Mouse (Mus musculus) hindbrain, embryonic 15.5 days (tissue): ENCODE data around the gene Krt6b. TPM values are rescaled to one million over a fixed set of nuclear protein-coding genes. Genes with fewer than 3 reads are reported as not detected.

ENCODE experiments used
- ATAC-seq: fragments of 200-750 bp; cut with Nextera tagmentation; 2 replicates; pipeline ENCODE4 v1.8.0; 2017; ENCODE audit warnings: low read depth, moderate number of reproducible peaks, moderate TSS enrichment; ENCODE audit not compliant: low FRiP score
- H3K27ac ChIP-seq: fragments of 300-500 bp; sonication (generic); replicated peaks from 2 replicates; pipeline ENCODE4 v1.5.1; 2015; ENCODE audit warnings: mild to moderate bottlenecking, inconsistent platforms
- H3K27me3 ChIP-seq: fragments of 300-500 bp; sonication (generic); 2 replicates; pipeline ENCODE4 v1.6.1; 2015; ENCODE audit warnings: control low read depth, inconsistent platforms
- H3K36me3 ChIP-seq: fragments of 300-500 bp; sonication (generic); 2 replicates; pipeline ENCODE4 v1.6.1; 2015; ENCODE audit warnings: control low read depth, inconsistent platforms
- H3K4me1 ChIP-seq: fragments of 300-500 bp; sonication (generic); replicated peaks from 2 replicates; pipeline ENCODE4 v1.6.1; 2015; ENCODE audit warnings: control low read depth, inconsistent platforms
- H3K4me2 ChIP-seq: fragments of 300-500 bp; sonication (generic); 2 replicates; pipeline ENCODE4 v1.6.1; 2015; ENCODE audit warnings: moderate library complexity, mild to moderate bottlenecking, inconsistent platforms
- H3K4me3 ChIP-seq: fragments of 300-500 bp; sonication (generic); 2 replicates; pipeline ENCODE4 v1.5.1; 2015; ENCODE audit warnings: mild to moderate bottlenecking, inconsistent platforms
- H3K9ac ChIP-seq: fragments of 300-500 bp; sonication (generic); 2 replicates; pipeline ENCODE4 v1.6.1; 2015; ENCODE audit warnings: inconsistent platforms
- H3K9me3 ChIP-seq: fragments of 300-500 bp; sonication (generic); 2 replicates; pipeline ENCODE4 v1.6.1; 2016; ENCODE audit warnings: control low read depth, inconsistent platforms
- WGBS: fragments of 180-500 bp; shearing (Covaris S2); methylation state at CpG from one replicate; pipeline ENCODE4 v1.1.7; 2015; 5-methylcytosine and 5-hydroxymethylcytosine counted together
- polyA plus RNA-seq: library from polyadenylated mRNA; unstranded; fragments of >200 nt; fragmentation: Nextera tagmentation; extraction: Ambion mirVana; gene quantifications from 2 replicates; pipeline ENCODE4 v1.2.1, GENCODE M21; 2015

The Krt6b gene
- not detected in 2 replicates for polyA plus RNA-seq

GRCm38 (mm10) chr15:101680187-101680586 lies at the start of gene Krt6b:
Gene Krt6b, minus strand, starts transcription at chr15:101680287.
- no peak within 1 kb of the TSS for H3K4me2 ChIP-seq
- ATAC-seq: no peak
- H3K9me3 ChIP-seq: no peaks in the 10 kb centered on the region
- H3K27ac ChIP-seq: no peak within 1 kb of the TSS
- H3K4me3 ChIP-seq: no peak within 1 kb of the TSS
- H3K4me1 ChIP-seq: no peaks in the 10 kb centered on the region
- no peaks in the 10 kb centered on the region for H3K27me3 ChIP-seq
- WGBS: 93% methylated on average over 2 of the region's 2 CpGs
- H3K9ac ChIP-seq: no peak within 1 kb of the TSS
- no peaks in the 10 kb centered on the region for H3K36me3 ChIP-seq

- ATAC-seq: no peak
- H3K4me1 ChIP-seq: no peaks in the 10 kb centered on the region
- no peaks in the 10 kb centered on the region for H3K9me3 ChIP-seq
- no peak overlapping the region for H3K4me3 ChIP-seq
- H3K36me3 ChIP-seq: no peaks in the 10 kb centered on the region
- H3K27ac ChIP-seq: no peak overlapping the region
- H3K27me3 ChIP-seq: no peaks in the 10 kb centered on the region
- H3K4me2 ChIP-seq: no peak overlapping the region
- 65% methylated on average over 5 of the region's 5 CpGs for WGBS
- no peak overlapping the region for H3K9ac ChIP-seq
Observed at GRCm38 (mm10) chr15:101724686-101725085, 44.6 kb upstream of the Krt6b start.

GRCm38 (mm10) chr15:101715831-101716230 lies 35.7 kb upstream of the Krt6b start:
- H3K4me1 ChIP-seq: no peaks in the 10 kb centered on the region
- WGBS: 76% methylated on average over 3 of the region's 3 CpGs
- H3K9ac ChIP-seq: no peak overlapping the region
- H3K36me3 ChIP-seq: no peaks in the 10 kb centered on the region
- no peak for ATAC-seq
- H3K27me3 ChIP-seq: no peaks in the 10 kb centered on the region
- H3K27ac ChIP-seq: no peak overlapping the region
- H3K9me3 ChIP-seq: no peaks in the 10 kb centered on the region
- no peak overlapping the region for H3K4me2 ChIP-seq
- H3K4me3 ChIP-seq: no peak overlapping the region

- 90% methylated on average over 5 of the region's 5 CpGs for WGBS
- Histone ChIP-seq H3K4me3 (no peak overlapping the region), H3K4me1 (no peaks in the 10 kb centered on the region), H3K27ac (no peak overlapping the region), H3K9me3 (no peaks in the 10 kb centered on the region), H3K27me3 (no peaks in the 10 kb centered on the region), H3K4me2 (no peak overlapping the region), H3K36me3 (no peaks in the 10 kb centered on the region), H3K9ac (no peak overlapping the region)
- no peak for ATAC-seq
Observed at GRCm38 (mm10) chr15:101714356-101714755, 34.3 kb upstream of the Krt6b start.

- Histone ChIP-seq H3K27ac (no peak overlapping the region), H3K9ac (no peak overlapping the region), H3K4me1 (no peaks in the 10 kb centered on the region), H3K36me3 (no peaks in the 10 kb centered on the region), H3K4me3 (no peak overlapping the region), H3K9me3 (no peaks in the 10 kb centered on the region), H3K27me3 (no peaks in the 10 kb centered on the region), H3K4me2 (no peak overlapping the region)
- ATAC-seq: no peak
- 83% methylated on average over 8 of the region's 8 CpGs for WGBS
Observed at GRCm38 (mm10) chr15:101713731-101714130, 33.6 kb upstream of the Krt6b start.

GRCm38 (mm10) chr15:101712720-101713119 lies 32.6 kb upstream of the Krt6b start, which contains the start of gene Krt5:
Gene Krt5, minus strand, starts transcription at chr15:101712898.
- no peak for ATAC-seq
- Histone ChIP-seq H3K36me3 (no peaks in the 10 kb centered on the region), H3K27me3 (no peaks in the 10 kb centered on the region), H3K4me3 (no peak within 1 kb of the TSS), H3K4me1 (no peaks in the 10 kb centered on the region), H3K27ac (no peak within 1 kb of the TSS), H3K9ac (no peak within 1 kb of the TSS), H3K4me2 (no peak within 1 kb of the TSS), H3K9me3 (no peaks in the 10 kb centered on the region)
- WGBS: 68% methylated on average over 13 of the region's 13 CpGs

- no peak overlapping the region for H3K4me3 ChIP-seq
- no peaks in the 10 kb centered on the region for H3K9me3 ChIP-seq
- no peaks in the 10 kb centered on the region for H3K36me3 ChIP-seq
- no peaks in the 10 kb centered on the region for H3K4me1 ChIP-seq
- no peaks in the 10 kb centered on the region for H3K27me3 ChIP-seq
- WGBS: 69% methylated on average over 11 of the region's 11 CpGs
- no peak overlapping the region for H3K27ac ChIP-seq
- H3K9ac ChIP-seq: no peak overlapping the region
- H3K4me2 ChIP-seq: no peak overlapping the region
- no peak for ATAC-seq
Observed at GRCm38 (mm10) chr15:101708683-101709082, 28.6 kb upstream of the Krt6b start.

GRCm38 (mm10) chr15:101707454-101707853 lies 27.4 kb upstream of the Krt6b start:
- Histone ChIP-seq H3K36me3 (no peaks in the 10 kb centered on the region), H3K4me2 (no peak overlapping the region), H3K9ac (no peak overlapping the region), H3K27ac (no peak overlapping the region), H3K4me1 (no peaks in the 10 kb centered on the region), H3K4me3 (no peak overlapping the region), H3K27me3 (no peaks in the 10 kb centered on the region), H3K9me3 (no peaks in the 10 kb centered on the region)
- no peak for ATAC-seq
- WGBS: 88% methylated on average over 9 of the region's 9 CpGs

GRCm38 (mm10) chr15:101704066-101704465 lies 24.0 kb upstream of the Krt6b start:
- no peak for ATAC-seq
- Histone ChIP-seq H3K9me3 (no peaks in the 10 kb centered on the region), H3K27me3 (no peaks in the 10 kb centered on the region), H3K4me1 (no peaks in the 10 kb centered on the region), H3K4me2 (no peak overlapping the region), H3K36me3 (no peaks in the 10 kb centered on the region), H3K9ac (no peak overlapping the region), H3K27ac (no peak overlapping the region), H3K4me3 (no peak overlapping the region)
- 74% methylated on average over 4 of the region's 4 CpGs for WGBS

GRCm38 (mm10) chr15:101702380-101702779 lies 22.3 kb upstream of the Krt6b start:
- Histone ChIP-seq H3K27me3 (no peaks in the 10 kb centered on the region), H3K9me3 (no peaks in the 10 kb centered on the region), H3K4me1 (no peaks in the 10 kb centered on the region), H3K4me2 (no peak overlapping the region), H3K4me3 (no peak overlapping the region), H3K27ac (no peak overlapping the region), H3K36me3 (no peaks in the 10 kb centered on the region), H3K9ac (no peak overlapping the region)
- 5% methylated on average over 2 of the region's 2 CpGs for WGBS
- no peak for ATAC-seq

- 85% methylated on average over 8 of the region's 8 CpGs for WGBS
Observed at GRCm38 (mm10) chr15:101699866-101700265, 19.8 kb upstream of the Krt6b start.

GRCm38 (mm10) chr15:101699192-101699591 lies 19.1 kb upstream of the Krt6b start:
- H3K36me3 ChIP-seq: no peaks in the 10 kb centered on the region
- no peak for ATAC-seq
- H3K9me3 ChIP-seq: no peaks in the 10 kb centered on the region
- no peak overlapping the region for H3K4me3 ChIP-seq
- no peaks in the 10 kb centered on the region for H3K4me1 ChIP-seq
- H3K27ac ChIP-seq: no peak overlapping the region
- H3K9ac ChIP-seq: no peak overlapping the region
- H3K4me2 ChIP-seq: no peak overlapping the region
- WGBS: 56% methylated on average over 3 of the region's 3 CpGs
- no peaks in the 10 kb centered on the region for H3K27me3 ChIP-seq

More at GRCm38 (mm10) chr15:101699866-101700265, 19.8 kb upstream of the Krt6b start:
- no peak for ATAC-seq
- Histone ChIP-seq H3K36me3 (no peaks in the 10 kb centered on the region), H3K9me3 (no peaks in the 10 kb centered on the region), H3K4me1 (no peaks in the 10 kb centered on the region), H3K4me2 (no peak overlapping the region), H3K9ac (no peak overlapping the region), H3K27ac (no peak overlapping the region), H3K4me3 (no peak overlapping the region), H3K27me3 (no peaks in the 10 kb centered on the region)
